Mouse (Mus musculus) lung, postnatal 0 days (tissue): Measurements from ENCODE around the gene Ncoa3. TPM values are rescaled to one million over a fixed set of nuclear protein-coding genes. Genes with fewer than 3 reads are reported as not detected.
A peak's percentile ranks its signal among the peaks of the same experiment; 100 is the strongest.

Experiments used
- ATAC-seq: fragments of 200-750 bp; cut with Nextera tagmentation; 2 replicates; pipeline ENCODE4 v1.8.0; 2017; ENCODE audit warnings: moderate library complexity
- DNase-seq: peaks from one replicate; pipeline ENCODE4 v3.0.0-alpha.2; 2016; ENCODE audit warnings: low spot score
- H3K27ac ChIP-seq: fragments of 300-500 bp; sonication (generic); 2 replicates; pipeline ENCODE4 v1.5.1; 2014; ENCODE audit warnings: antibody characterized with exemption, mild to moderate bottlenecking, low read length, mixed read lengths
- H3K27me3 ChIP-seq: fragments of 300-500 bp; sonication (generic); replicated peaks from 2 replicates; pipeline ENCODE4 v1.6.1; 2014; ENCODE audit warnings: low read length, mixed read lengths; ENCODE audit not compliant: insufficient read depth
- H3K36me3 ChIP-seq: fragments of 300-500 bp; sonication (generic); 2 replicates; pipeline ENCODE4 v1.6.1; 2014; ENCODE audit warnings: low read length, mixed read lengths; ENCODE audit not compliant: insufficient read depth
- H3K4me1 ChIP-seq: fragments of 300-500 bp; sonication (generic); 2 replicates; pipeline ENCODE4 v1.6.1; 2014; ENCODE audit warnings: antibody characterized with exemption, low read depth, low read length, mixed read lengths; ENCODE audit not compliant: insufficient read depth
- H3K4me2 ChIP-seq: fragments of 300-500 bp; sonication (generic); replicated peaks from 2 replicates; pipeline ENCODE4 v1.6.1; 2014; ENCODE audit warnings: low read depth, mild to moderate bottlenecking, low read length, moderate library complexity, mixed read lengths
- H3K4me3 ChIP-seq: fragments of 300-500 bp; sonication (generic); 2 replicates; pipeline ENCODE4 v1.5.1; 2014; ENCODE audit warnings: low read depth, low read length
- H3K9ac ChIP-seq: fragments of 300-500 bp; sonication (generic); replicated peaks from 2 replicates; pipeline ENCODE4 v1.6.1; 2014; ENCODE audit warnings: low read depth, mild to moderate bottlenecking
- H3K9me3 ChIP-seq: fragments of 300-500 bp; sonication (generic); 2 replicates; pipeline ENCODE4 v1.6.1; 2016; ENCODE audit warnings: low read length, mixed read lengths
- CTCF ChIP-seq: IDR thresholded peaks from 2 replicates; pipeline ENCODE4 v1.5.1; 2016; ENCODE audit warnings: antibody characterized with exemption, mild to moderate bottlenecking
- EP300 ChIP-seq: IDR thresholded peaks from 2 replicates; pipeline ENCODE4 v1.6.1; 2016; ENCODE audit warnings: antibody characterized with exemption, mild to moderate bottlenecking, control low read depth
- WGBS: fragments of 180-500 bp; shearing (Covaris S2); extraction: QIAGEN DNeasy Blood & Tissue Kit; methylation state at CpG from one replicate; pipeline ENCODE4 v1.1.7; 2014; 5-methylcytosine and 5-hydroxymethylcytosine counted together
- polyA plus RNA-seq: library from polyadenylated mRNA; unstranded; fragments of >200 nt; fragmentation: Nextera tagmentation; extraction: Ambion mirVana; gene quantifications from 2 replicates; pipeline ENCODE4 v1.2.1, GENCODE M21; 2015

The Ncoa3 gene
- polyA plus RNA-seq, 1 experiment from 2014 or later = 8.5 TPM

GRCm38 (mm10) chr2:165993173-165993900 lies 901 bp downstream of the Ncoa3 start:
- no peak for TF ChIP-seq EP300
- TF ChIP-seq CTCF = no peak
- Histone ChIP-seq H3K4me1 (no peaks in the 10 kb centered on the region), H3K9me3 (no peaks in the 10 kb centered on the region), H3K4me3 (peak overlapping the region; percentile 96), H3K27ac (no peak overlapping the region), H3K9ac (peak overlapping the region; percentile 94), H3K27me3 (no peaks in the 10 kb centered on the region), H3K36me3 (no peaks in the 10 kb centered on the region), H3K4me2 (peak overlapping the region; percentile 97)
- DNase-seq (peak; percentile 32), ATAC-seq (peak; percentile 13; the same call in 1 of the 2 replicates)
- 2% methylated on average over 33 of the region's 35 CpGs for WGBS

- ATAC-seq = no peak
- no peak for DNase-seq
- Histone ChIP-seq H3K4me2 (no peak overlapping the region), H3K36me3 (no peaks in the 10 kb centered on the region), H3K27ac (no peak overlapping the region), H3K4me3 (no peak overlapping the region), H3K9ac (no peak overlapping the region), H3K9me3 (no peaks in the 10 kb centered on the region), H3K4me1 (no peaks in the 10 kb centered on the region), H3K27me3 (no peaks in the 10 kb centered on the region)
- peak; percentile 30; the same call in 1 of the 2 replicates for TF ChIP-seq CTCF
- no peak for TF ChIP-seq EP300
- WGBS = 89% methylated on average over 4 of the region's 4 CpGs
Observed at GRCm38 (mm10) chr2:165994341-165994740, 1.9 kb downstream of the Ncoa3 start.

- H3K27ac ChIP-seq = no peak overlapping the region
- no peaks in the 10 kb centered on the region for H3K27me3 ChIP-seq
- WGBS = 90% methylated on average over 8 of the region's 8 CpGs
- no peak overlapping the region for H3K4me2 ChIP-seq
- no peak overlapping the region for H3K9ac ChIP-seq
- DNase-seq (no peak), ATAC-seq (no peak)
- TF ChIP-seq EP300 (no peak), CTCF (no peak)
- no peak overlapping the region for H3K4me3 ChIP-seq
- H3K36me3 ChIP-seq = no peaks in the 10 kb centered on the region
- H3K9me3 ChIP-seq = no peaks in the 10 kb centered on the region
- H3K4me1 ChIP-seq = no peaks in the 10 kb centered on the region
Observed at GRCm38 (mm10) chr2:165995711-165996110, 3.3 kb downstream of the Ncoa3 start.

- no peaks in the 10 kb centered on the region for H3K9me3 ChIP-seq
- DNase-seq = no peak
- no peaks in the 10 kb centered on the region for H3K27me3 ChIP-seq
- no peak overlapping the region for H3K4me2 ChIP-seq
- TF ChIP-seq EP300 (no peak), CTCF (no peak)
- no peak overlapping the region for H3K27ac ChIP-seq
- H3K4me3 ChIP-seq = no peak overlapping the region
- no peak for ATAC-seq
- no peak overlapping the region for H3K9ac ChIP-seq
- no peaks in the 10 kb centered on the region for H3K4me1 ChIP-seq
- H3K36me3 ChIP-seq = no peaks in the 10 kb centered on the region
- 86% methylated on average over 4 of the region's 4 CpGs for WGBS
Observed at GRCm38 (mm10) chr2:165996130-165996529, 3.7 kb downstream of the Ncoa3 start.

GRCm38 (mm10) chr2:165997256-165997967 lies 5.0 kb downstream of the Ncoa3 start:
- Histone ChIP-seq H3K27me3 (no peaks in the 10 kb centered on the region), H3K4me1 (no peaks in the 10 kb centered on the region; the same call in 1 of the 2 replicates), H3K4me3 (no peak overlapping the region), H3K36me3 (no peaks in the 10 kb centered on the region), H3K27ac (no peak overlapping the region), H3K9ac (no peak overlapping the region), H3K4me2 (no peak overlapping the region), H3K9me3 (no peaks in the 10 kb centered on the region)
- TF ChIP-seq EP300 = no peak
- TF ChIP-seq CTCF = peak; percentile 22
- DNase-seq = no peak
- 91% methylated on average over 8 of the region's 8 CpGs for WGBS
- ATAC-seq = no peak

- ATAC-seq (peak; percentile 21; the same call in 1 of the 2 replicates), DNase-seq (peak; percentile 42)
- WGBS = 42% methylated on average over 4 of the region's 4 CpGs
- TF ChIP-seq EP300 (no peak), CTCF (peak; percentile 33; the same call in 1 of the 2 replicates)
- Histone ChIP-seq H3K4me1 (no peaks in the 10 kb centered on the region; the same call in 1 of the 2 replicates), H3K27me3 (no peaks in the 10 kb centered on the region), H3K36me3 (no peaks in the 10 kb centered on the region), H3K4me3 (no peak overlapping the region), H3K27ac (no peak overlapping the region), H3K4me2 (no peak overlapping the region), H3K9ac (no peak overlapping the region), H3K9me3 (no peaks in the 10 kb centered on the region)
Observed at GRCm38 (mm10) chr2:165998969-165999368, 6.5 kb downstream of the Ncoa3 start.
